Comparison of ENCODE assay signal across 8 mouse cellular contexts in the genomic region with DNA sequence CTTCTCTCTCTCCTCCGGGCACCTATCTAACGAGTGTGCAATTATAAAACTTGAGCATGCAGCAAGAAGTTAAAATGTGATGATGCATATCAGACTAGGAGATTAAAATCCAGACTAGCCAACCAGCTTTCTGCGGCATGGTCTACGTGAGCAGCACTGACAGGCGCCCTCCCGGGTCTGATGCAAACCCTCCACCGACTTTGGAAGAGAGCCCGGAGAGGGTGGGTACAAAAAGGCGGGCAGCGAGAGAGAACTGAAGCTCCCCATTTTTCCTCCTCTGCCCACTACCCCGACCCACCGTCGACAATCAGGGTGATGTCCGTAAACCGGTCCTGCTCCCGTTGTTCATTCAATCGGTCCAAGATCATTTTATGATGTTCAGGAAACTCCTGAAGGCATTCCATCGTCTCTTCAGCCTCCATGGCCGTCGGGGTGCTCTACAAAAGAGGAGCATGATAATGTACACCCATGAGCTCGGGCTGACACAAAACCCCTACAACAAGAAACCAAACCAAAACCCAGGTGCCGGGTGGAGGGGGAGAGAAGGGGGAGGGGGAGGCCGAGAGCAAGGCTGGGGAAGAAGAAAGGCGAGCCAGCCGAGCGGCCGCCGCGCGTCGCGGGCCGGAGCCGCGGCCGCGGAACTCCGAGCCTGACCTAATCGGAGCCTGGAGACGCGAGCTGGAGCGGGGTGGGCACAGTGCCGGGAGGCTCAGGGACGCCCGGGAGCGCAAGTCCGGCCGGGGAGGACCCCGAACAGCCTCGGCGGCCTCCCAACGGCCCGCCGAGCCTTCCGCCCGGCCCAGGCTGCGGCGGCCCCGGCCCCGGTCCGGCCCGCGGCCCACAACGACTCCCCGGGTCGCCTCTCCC. TPM values are rescaled to one million over a fixed set of nuclear protein-coding genes. Genes with fewer than 3 reads are reported as not detected.
A peak's percentile ranks its signal among the peaks of the same experiment; 100 is the strongest.
DNase-seq lines count a peak whose midpoint lies in the region; ATAC-seq and TF ChIP-seq lines count a peak whose summit lies in the region.

No protein-coding gene starts in this region.

- H3K27ac ChIP-seq in cortical plate, adult 2 months (ENCODE audit: insufficient read depth, low read length): peak overlapping the region; percentile 98

- DNase-seq in adrenal gland, adult (ENCODE audit: inconsistent age in 2 of 2, low spot score in 1 of 2): peak; percentile 71 to 92
- DNase-seq in gastrocnemius, adult 8-10 months (ENCODE audit: low spot score in 2 of 2): peak; percentile 62 to 70
- DNase-seq in induced T-regulatory cell, adult 2 months (ENCODE audit: low read depth): peak; percentile 68
- peak; percentile 40 to 47 for DNase-seq in left cerebral cortex, adult 8-10 months (ENCODE audit: low spot score in 2 of 2)
- DNase-seq in right cerebral cortex, postnatal 36 days (ENCODE audit: low spot score in 2 of 2): peak; percentile 36 to 61
- DNase-seq in urinary bladder, postnatal 4 days (ENCODE audit: low spot score in 2 of 2): peak; percentile 67 to 73

- peak; percentile 31 for ATAC-seq in megakaryocyte, adult 5-6 weeks (ENCODE audit: poor library complexity, severe bottlenecking)

- peaks cover 5% of the 10 kb centered on the region for H3K4me1 ChIP-seq in cortical plate, adult 2 months (ENCODE audit: control insufficient read depth, insufficient read depth, low read length)

- TF ChIP-seq POLR2A in cortical plate, adult 2 months (IDR thresholded peaks at IDR 0.05; ENCODE audit: extremely low read depth, insufficient read depth, low read length): peak; percentile 26; the same call in 1 of the 2 replicates

- no peak for TF ChIP-seq CTCF in cortical plate, adult 2 months (IDR thresholded peaks at IDR 0.05; ENCODE audit: extremely low read depth, insufficient read depth, low read length)

- peak overlapping the region; percentile 89 for H3K4me3 ChIP-seq in cortical plate, adult 2 months (ENCODE audit: insufficient read depth, low read length)

RNA-seq across cellular contexts. Expression of a gene that starts 0.6 kb away (rescaled TPM):
- 25.4 and 26.0 TPM in 2 replicates for polyA plus RNA-seq in cortical plate, adult 2 months (2012; rRNA removed)
- 10 to 100 TPM; 19.8 to 24.7 (median 20.5) TPM for total RNA-seq in gastrocnemius, adult 8-10 months (2022)
- 10 to 100 TPM; 42.4 to 45.3 (median 44.6) TPM for total RNA-seq in left cerebral cortex, adult 8-10 months (2022)
- 37.1 and 43.6 TPM in 2 replicates for total RNA-seq in megakaryocyte, adult 5-6 weeks (2015)
- total RNA-seq in megakaryocyte, adult 5-6 weeks (2017): 43.0 and 45.1 TPM in 2 replicates

RNA-seq across cellular contexts. Expression of a gene that starts 34.4 kb away (rescaled TPM):
- 7.0 and 7.4 TPM in 2 replicates for polyA plus RNA-seq in cortical plate, adult 2 months (2012; rRNA removed)
- 1 to 10 TPM; 1.2 to 2.2 (median 1.4) TPM for total RNA-seq in gastrocnemius, adult 8-10 months (2022)
- 10 to 100 TPM; 13.8 to 19.8 (median 14.5) TPM for total RNA-seq in left cerebral cortex, adult 8-10 months (2022)
- 0.98 and 1.4 TPM in 2 replicates for total RNA-seq in megakaryocyte, adult 5-6 weeks (2015)
- total RNA-seq in megakaryocyte, adult 5-6 weeks (2017): 0.48 and 1.5 TPM in 2 replicates

RNA-seq across cellular contexts. Expression of a gene that starts 39.9 kb away (rescaled TPM):
- polyA plus RNA-seq in cortical plate, adult 2 months (2012; rRNA removed): not detected in 2 replicates
- total RNA-seq in gastrocnemius, adult 8-10 months (2022): not detected
- total RNA-seq in left cerebral cortex, adult 8-10 months (2022): not detected
- total RNA-seq in megakaryocyte, adult 5-6 weeks (2015): not detected in 2 replicates
- not detected in 2 replicates for total RNA-seq in megakaryocyte, adult 5-6 weeks (2017)

RNA-seq across cellular contexts. Expression of a gene that starts 45.7 kb away (rescaled TPM):
- not detected in 2 replicates for polyA plus RNA-seq in cortical plate, adult 2 months (2012; rRNA removed)
- not detected for total RNA-seq in gastrocnemius, adult 8-10 months (2022)
- under 1 TPM in 1 of 4 experiments, not detected in 3; 0.93 TPM for total RNA-seq in left cerebral cortex, adult 8-10 months (2022)
- total RNA-seq in megakaryocyte, adult 5-6 weeks (2015): 0.45 and 1.7 TPM in 2 replicates
- total RNA-seq in megakaryocyte, adult 5-6 weeks (2017): 2.6 TPM in 1 of 2 replicates, not detected in the other

Comparison
In these comparisons a context has a peak if more than half of its experiments do, and no peak if none do; other contexts are left out.
1. Peak in every context shown above with its lines: DNase-seq, ATAC-seq, H3K4me3 ChIP-seq and H3K27ac ChIP-seq.
2. RNA of a gene that starts 34.4 kb away (total RNA-seq): 13.8 to 19.8 TPM in left cerebral cortex, adult 8-10 months; 1.2 to 2.2 TPM in gastrocnemius, adult 8-10 months and 0.48 to 1.5 TPM in megakaryocyte, adult 5-6 weeks; every median in the first group is over 4 times any median in the second.